Comparison of ENCODE assay signal across 8 mouse cellular contexts in genomic region chr3:152668239-152668638, GRCm38 (mm10). TPM values are rescaled to one million over a fixed set of nuclear protein-coding genes. Genes with fewer than 3 reads are reported as not detected.
DNase-seq lines count a peak whose midpoint lies in the region; ATAC-seq and TF ChIP-seq lines count a peak whose summit lies in the region.

Gene Ak5, minus strand, starts transcription at chr3:152668360.

- intact Hi-C loops in heart, postnatal 14 days (cut with DNase I), result no loop called here

- H3K27ac ChIP-seq in heart, embryonic 13.5 days (replicated peaks), result no peak within 1 kb of the TSS
- H3K27ac ChIP-seq in hindbrain, embryonic 12.5 days, result no peak within 1 kb of the TSS
- no peak within 1 kb of the TSS for H3K27ac ChIP-seq in liver, embryonic 14.5 days

- peak; percentile 37; the same call in 1 of the 2 replicates for ATAC-seq in heart, embryonic 13.5 days (ENCODE audit: extremely low read depth, insufficient number of reproducible peaks, low FRiP score, low TSS enrichment)
- ATAC-seq in hindbrain, embryonic 12.5 days (ENCODE audit: low FRiP score), result peak; percentile 64
- ATAC-seq in liver, embryonic 14.5 days (ENCODE audit: insufficient read depth), result no peak

- TF ChIP-seq EP300 in liver, embryonic 14.5 days (IDR thresholded peaks at IDR 0.05; ENCODE audit: low read depth), result no peak

- DNase-seq in heart, postnatal 14 days, result no peak
- DNase-seq in MN1 (ENCODE audit: low spot score), result peak; percentile 15
- DNase-seq in liver, embryonic 14.5 days (ENCODE audit: low read depth in 3 of 3, low spot score in 3 of 3), result no peak
- DNase-seq in natural killer cell, adult 2 months (ENCODE audit: low spot score in 2 of 2), result no peak
- DNase-seq in spleen, postnatal 36 days (ENCODE audit: low spot score in 2 of 2), result no peak
- DNase-seq in thymus, postnatal 0 days (ENCODE audit: low spot score), result no peak

- H3K4me3 ChIP-seq in heart, embryonic 13.5 days, result peak within 1 kb of the TSS; percentile 63
- peak within 1 kb of the TSS; percentile 57 for H3K4me3 ChIP-seq in hindbrain, embryonic 12.5 days
- peak within 1 kb of the TSS; percentile 11 to 20 for H3K4me3 ChIP-seq in liver, embryonic 14.5 days (ENCODE audit: insufficient read depth in 1 of 2, low read depth in 2 of 2, low read length in 2 of 2)

- peaks cover 63% of the 10 kb centered on the region for H3K27me3 ChIP-seq in heart, embryonic 13.5 days (replicated peaks)
- peaks cover 35% of the 10 kb centered on the region for H3K27me3 ChIP-seq in hindbrain, embryonic 12.5 days
- H3K27me3 ChIP-seq in liver, embryonic 14.5 days (ENCODE audit: control insufficient read depth, insufficient read depth, low read length), result peaks cover 30% of the 10 kb centered on the region

- H3K4me2 ChIP-seq in heart, embryonic 13.5 days, result peak within 1 kb of the TSS; percentile 99
- H3K4me2 ChIP-seq in hindbrain, embryonic 12.5 days (replicated peaks), result peak within 1 kb of the TSS; percentile 98
- H3K4me2 ChIP-seq in liver, embryonic 14.5 days (ENCODE audit: low read depth), result peak within 1 kb of the TSS; percentile 45

- peak within 1 kb of the TSS; percentile 76 for H3K9ac ChIP-seq in heart, embryonic 13.5 days
- peak within 1 kb of the TSS; percentile 61 for H3K9ac ChIP-seq in hindbrain, embryonic 12.5 days
- H3K9ac ChIP-seq in liver, embryonic 14.5 days (replicated peaks), result no peak within 1 kb of the TSS

- TF ChIP-seq CTCF in liver, embryonic 14.5 days (IDR thresholded peaks at IDR 0.05; ENCODE audit: low read depth), result no peak

- WGBS in heart, embryonic 13.5 days, result 2% methylated on average over 5 of the region's 5 CpGs
- 13% methylated on average over 1 of the region's 5 CpGs for WGBS in hindbrain, embryonic 12.5 days
- 4% methylated on average over 5 of the region's 5 CpGs for WGBS in liver, embryonic 14.5 days (ENCODE audit: insufficient replicate concordance)

- peaks cover 10% of the 10 kb centered on the region for H3K4me1 ChIP-seq in heart, embryonic 13.5 days
- H3K4me1 ChIP-seq in hindbrain, embryonic 12.5 days, result peaks cover 12% of the 10 kb centered on the region
- H3K4me1 ChIP-seq in liver, embryonic 14.5 days (replicated peaks; ENCODE audit: control insufficient read depth in 2 of 2, insufficient read depth in 2 of 2, low read length in 1 of 2), result no peaks in the 10 kb centered on the region

- H3K36me3 ChIP-seq in heart, embryonic 13.5 days, result no peaks in the 10 kb centered on the region
- no peaks in the 10 kb centered on the region for H3K36me3 ChIP-seq in hindbrain, embryonic 12.5 days
- H3K36me3 ChIP-seq in liver, embryonic 14.5 days (replicated peaks; ENCODE audit: control insufficient read depth, insufficient read depth, low read depth), result no peaks in the 10 kb centered on the region

- no peaks in the 10 kb centered on the region for H3K9me3 ChIP-seq in heart, embryonic 13.5 days
- no peaks in the 10 kb centered on the region for H3K9me3 ChIP-seq in hindbrain, embryonic 12.5 days (replicated peaks)
- no peaks in the 10 kb centered on the region for H3K9me3 ChIP-seq in liver, embryonic 14.5 days (ENCODE audit: control insufficient read depth, low read length)

RNA-seq across cellular contexts. Expression of gene Ak5, which starts in this region (rescaled TPM):
- 1.3 TPM in 2 replicates for polyA plus RNA-seq in heart, embryonic 13.5 days (2015; fragmentation: Nextera tagmentation; extraction: Ambion mirVana)
- under 1 TPM; 0.29 TPM for total RNA-seq in heart, postnatal 14 days (2021)
- 2.1 and 2.4 TPM in 2 replicates for polyA plus RNA-seq in hindbrain, embryonic 12.5 days (2016; fragmentation: Nextera tagmentation; extraction: Ambion mirVana)
- 0.03 and 0.08 TPM in 2 replicates for polyA plus RNA-seq in liver, embryonic 14.5 days (2012; rRNA removed)
- 0.11 and 0.18 TPM in 2 replicates for polyA plus RNA-seq in liver, embryonic 14.5 days (2014; fragmentation: Nextera tagmentation; extraction: Ambion mirVana)
- polyA plus RNA-seq in thymus, postnatal 0 days (2015; fragmentation: Nextera tagmentation; extraction: Ambion mirVana), result 0.14 TPM in 1 of 2 replicates, not detected in the other

Comparison
In these comparisons a context has a peak if more than half of its experiments do, and no peak if none do; other contexts are left out.
1. H3K4me2 ChIP-seq: peak in every context shown above with its lines; median percentile 99 in heart, embryonic 13.5 days; 98 in hindbrain, embryonic 12.5 days; 45 in liver, embryonic 14.5 days.